ENCODE assay signal across 8 mouse cellular contexts in genomic region chr7:125444464-125445401, GRCm38 (mm10). TPM values are rescaled to one million over a fixed set of nuclear protein-coding genes. Genes with fewer than 3 reads are reported as not detected.
DNase-seq lines count a peak whose midpoint lies in the region; ATAC-seq and TF ChIP-seq lines count a peak whose summit lies in the region.

Gene Kdm8, plus strand, starts transcription at chr7:125444676.

- H3K4me3 ChIP-seq in MEL (ENCODE audit: control insufficient read depth in 1 of 2, insufficient read depth in 1 of 2, low read depth in 2 of 2, low read length in 2 of 2) = peak within 1 kb of the TSS; percentile 75 to 82
- peak within 1 kb of the TSS; percentile 86 for H3K4me3 ChIP-seq in cerebellum, adult 2 months (replicated peaks; ENCODE audit: insufficient read depth, low read depth, low read length)
- peak within 1 kb of the TSS; percentile 60 for H3K4me3 ChIP-seq in forebrain, postnatal 0 days (ENCODE audit: low read depth, low read length)
- peak within 1 kb of the TSS; percentile 61 for H3K4me3 ChIP-seq in lung, embryonic 15.5 days

- WGBS in cerebellum, adult 2 months = under 1% methylated on average over 61 of the region's 61 CpGs
- 2% methylated on average over 61 of the region's 61 CpGs for WGBS in forebrain, postnatal 0 days
- WGBS in lung, embryonic 15.5 days = 3% methylated on average over 61 of the region's 61 CpGs

- peak within 1 kb of the TSS; percentile 75 for H3K4me2 ChIP-seq in forebrain, postnatal 0 days (ENCODE audit: low read depth)
- H3K4me2 ChIP-seq in lung, embryonic 15.5 days = peak within 1 kb of the TSS; percentile 76

- peaks cover 8 to 34% of the 10 kb centered on the region in 2 experiments for H3K4me1 ChIP-seq in MEL (ENCODE audit: control insufficient read depth in 1 of 2, insufficient read depth in 2 of 2, low read length in 2 of 2)
- no peaks in the 10 kb centered on the region for H3K4me1 ChIP-seq in cerebellum, adult 2 months (ENCODE audit: control insufficient read depth, insufficient read depth, low read length)
- H3K4me1 ChIP-seq in forebrain, postnatal 0 days (ENCODE audit: insufficient read depth) = peaks cover 8% of the 10 kb centered on the region
- H3K4me1 ChIP-seq in lung, embryonic 15.5 days = peaks cover 34% of the 10 kb centered on the region

- TF ChIP-seq RAD21 in MEL (IDR thresholded peaks at IDR 0.05; ENCODE audit: low read depth, low read length) = no peak

- TF ChIP-seq EP300 in MEL (IDR thresholded peaks at IDR 0.05; ENCODE audit: low read depth in 1 of 2, low read length in 2 of 2) = peak in 1 of 2 experiments; percentile 39; a peak in 2 of 4 replicates

- peaks cover 5% of the 10 kb centered on the region; the same call in 1 of the 2 replicates for H3K79me2 ChIP-seq in MEL (ENCODE audit: control insufficient read depth, insufficient read depth, low read length, poor library complexity)

- TF ChIP-seq CTCF in MEL (IDR thresholded peaks at IDR 0.05 in 2 of 3, conservative IDR thresholded peaks at IDR 0.05 in 1 of 3; ENCODE audit: control insufficient read depth in 1 of 3, insufficient read depth in 1 of 3, low read depth in 2 of 3, low read length in 3 of 3, poor library complexity in 1 of 3, severe bottlenecking in 1 of 3) = no peak
- no peak for TF ChIP-seq CTCF in cerebellum, adult 2 months (IDR thresholded peaks at IDR 0.05; ENCODE audit: borderline replicate concordance, insufficient read depth, low read depth, low read length)
- TF ChIP-seq CTCF in forebrain, postnatal 0 days (IDR thresholded peaks at IDR 0.05; ENCODE audit: low read depth) = no peak

- no peaks in the 10 kb centered on the region for H3K9me3 ChIP-seq in MEL (replicated peaks; ENCODE audit: insufficient read depth, low read length)
- H3K9me3 ChIP-seq in forebrain, postnatal 0 days (ENCODE audit: low read length) = no peaks in the 10 kb centered on the region
- no peaks in the 10 kb centered on the region for H3K9me3 ChIP-seq in lung, embryonic 15.5 days

- H3K36me3 ChIP-seq in MEL (ENCODE audit: control insufficient read depth in 1 of 2, insufficient read depth in 2 of 2, low read length in 2 of 2) = peaks cover 0 to 22% of the 10 kb centered on the region in 2 experiments; a peak in 2 of 4 replicates
- H3K36me3 ChIP-seq in forebrain, postnatal 0 days (ENCODE audit: insufficient read depth) = no peaks in the 10 kb centered on the region
- H3K36me3 ChIP-seq in lung, embryonic 15.5 days = no peaks in the 10 kb centered on the region

- peak within 1 kb of the TSS; percentile 91 for H3K9ac ChIP-seq in MEL (ENCODE audit: control insufficient read depth, low read depth, low read length, poor library complexity, severe bottlenecking)
- peak within 1 kb of the TSS; percentile 80 for H3K9ac ChIP-seq in forebrain, postnatal 0 days
- H3K9ac ChIP-seq in lung, embryonic 15.5 days = peak within 1 kb of the TSS; percentile 72

- H3K27me3 ChIP-seq in MEL (ENCODE audit: control insufficient read depth in 1 of 2, insufficient read depth in 2 of 2, low read length in 2 of 2) = no peaks in the 10 kb centered on the region
- H3K27me3 ChIP-seq in cerebellum, adult 2 months (ENCODE audit: control insufficient read depth, insufficient read depth, low read length) = no peaks in the 10 kb centered on the region
- H3K27me3 ChIP-seq in forebrain, postnatal 0 days (ENCODE audit: insufficient read depth, low read length) = no peaks in the 10 kb centered on the region
- H3K27me3 ChIP-seq in lung, embryonic 15.5 days = no peaks in the 10 kb centered on the region

- peak within 1 kb of the TSS; percentile 97 for H3K27ac ChIP-seq in MEL (ENCODE audit: control insufficient read depth, low read depth, low read length)
- H3K27ac ChIP-seq in cerebellum, adult 2 months (ENCODE audit: insufficient read depth, low read length) = peak within 1 kb of the TSS; percentile 95
- peak within 1 kb of the TSS; percentile 98 for H3K27ac ChIP-seq in forebrain, postnatal 0 days (ENCODE audit: low read depth, low read length)
- H3K27ac ChIP-seq in lung, embryonic 15.5 days = peak within 1 kb of the TSS; percentile 98

- TF ChIP-seq POLR2A in MEL (IDR thresholded peaks at IDR 0.05; ENCODE audit: control insufficient read depth in 1 of 2, insufficient read depth in 1 of 2, low read depth in 1 of 2, low read length in 2 of 2, poor library complexity in 1 of 2) = peak; percentile 53 to 81; a peak in 3 of 4 replicates
- peak; percentile 72; the same call in 1 of the 2 replicates for TF ChIP-seq POLR2A in cerebellum, adult 2 months (IDR thresholded peaks at IDR 0.05; ENCODE audit: borderline replicate concordance, insufficient read depth, low read length)

- ATAC-seq in forebrain, postnatal 0 days = peak; percentile 99
- ATAC-seq in lung, embryonic 15.5 days (ENCODE audit: borderline replicate concordance, extremely low read depth, low FRiP score, low TSS enrichment) = peak; percentile 95

- peak; percentile 99 for DNase-seq in MEL (ENCODE audit: low read depth, low spot score)
- peak; percentile 93 for DNase-seq in cerebellum, adult 2 months
- peak; percentile 99 for DNase-seq in forebrain, postnatal 0 days
- DNase-seq in heart, postnatal 4 days = peak; percentile 94
- DNase-seq in layer of hippocampus, adult 8-10 months (ENCODE audit: low spot score in 2 of 2) = peak; percentile 85 to 91
- peak; percentile 86 for DNase-seq in ovary, adult 18-20 months (ENCODE audit: low spot score)
- DNase-seq in thymus, postnatal 0 days (ENCODE audit: low spot score) = peak; percentile 96

TF ChIP-seq in MEL, 35 proteins besides CTCF, POLR2A, EP300 and RAD21:
- TF ChIP-seq UBTF (IDR thresholded peaks at IDR 0.05; ENCODE audit: borderline replicate concordance, insufficient read depth, low read depth, low read length) = 0 out of 2 replicates have a peak, but pooled peaks have one; percentile 57
- peak; percentile 87 for TF ChIP-seq TBP (IDR thresholded peaks at IDR 0.05; ENCODE audit: low read depth, low read length)
- peak; percentile 73 for TF ChIP-seq NELFE (IDR thresholded peaks at IDR 0.05; ENCODE audit: low read depth, low read length)
- peak; percentile 69; the same call in 1 of the 2 replicates for TF ChIP-seq MAZ (IDR thresholded peaks at IDR 0.05; ENCODE audit: low read depth, low read length)
- TF ChIP-seq MEF2A (IDR thresholded peaks at IDR 0.05; ENCODE audit: extremely low read depth, insufficient replicate concordance, low read depth, low read length, poor library complexity, severe bottlenecking) = no peak
- TF ChIP-seq MYB (IDR thresholded peaks at IDR 0.05; ENCODE audit: low read depth, low read length) = 0 out of 2 replicates have a peak, but pooled peaks have one; percentile 59
- peak; percentile 40; the same call in 1 of the 2 replicates for TF ChIP-seq TCF12 (IDR thresholded peaks at IDR 0.05; ENCODE audit: low read depth, low read length)
- peak; percentile 44 for TF ChIP-seq MXI1 (IDR thresholded peaks at IDR 0.05; ENCODE audit: low read depth, low read length)
- peak; percentile 48; the same call in 1 of the 2 replicates for TF ChIP-seq ETS1 (IDR thresholded peaks at IDR 0.05; ENCODE audit: low read depth, low read length)
- TF ChIP-seq NRF1 (IDR thresholded peaks at IDR 0.05; ENCODE audit: insufficient read depth, low read depth, low read length, poor library complexity, severe bottlenecking) = peak; percentile 83
- TF ChIP-seq KAT2A (conservative IDR thresholded peaks at IDR 0.05; ENCODE audit: low read depth, low read length) = peak; percentile 74
- peak; percentile 96 for TF ChIP-seq HCFC1 (IDR thresholded peaks at IDR 0.05; ENCODE audit: low read depth, low read length)
- no peak for TF ChIP-seq TAL1 (IDR thresholded peaks at IDR 0.05; ENCODE audit: low read length)
- TF ChIP-seq ELF1 (IDR thresholded peaks at IDR 0.05; ENCODE audit: low read depth, low read length) = peak; percentile 87
- TF ChIP-seq USF1 (IDR thresholded peaks at IDR 0.05; ENCODE audit: low read depth, low read length) = no peak
- peak; percentile 82 for TF ChIP-seq MAX (IDR thresholded peaks at IDR 0.05; ENCODE audit: low read length)
- TF ChIP-seq MAFK (IDR thresholded peaks at IDR 0.05; ENCODE audit: borderline replicate concordance, low read depth, low read length) = no peak
- TF ChIP-seq GABPA (IDR thresholded peaks at IDR 0.05; ENCODE audit: low read depth, low read length) = no peak
- TF ChIP-seq ZMIZ1 (IDR thresholded peaks at IDR 0.05; ENCODE audit: low read depth, low read length) = peak; percentile 51
- TF ChIP-seq POLR2AphosphoS2 (IDR thresholded peaks at IDR 0.05; ENCODE audit: low read length) = peak; percentile 68; the same call in 1 of the 2 replicates
- TF ChIP-seq MYC (IDR thresholded peaks at IDR 0.05; ENCODE audit: low read depth, low read length) = peak; percentile 71; the same call in 1 of the 2 replicates
- peak; percentile 94 for TF ChIP-seq SIN3A (IDR thresholded peaks at IDR 0.05; ENCODE audit: low read length)
- TF ChIP-seq CHD2 (IDR thresholded peaks at IDR 0.05; ENCODE audit: low read length) = no peak
- peak; percentile 30; the same call in 1 of the 2 replicates for TF ChIP-seq GATA1 (IDR thresholded peaks at IDR 0.05; ENCODE audit: low read depth, low read length)
- peak; percentile 71; the same call in 1 of the 2 replicates for TF ChIP-seq BHLHE40 (IDR thresholded peaks at IDR 0.05; ENCODE audit: borderline replicate concordance, low read depth, low read length)

RNA-seq across cellular contexts. Expression of gene Kdm8, which starts in this region (rescaled TPM):
- total RNA-seq in MEL (2012; rRNA removed) = 10.3 and 14.7 TPM in 2 replicates
- polyA plus RNA-seq in MEL (2012; ENCODE audit: insufficient read depth in 1 of 2, insufficient read length in 2 of 2, low read depth in 1 of 2, low replicate concordance in 2 of 2, missing spikeins in 1 of 2) = 10 to 100 TPM in 1 of 2 experiments, not detected in 1; 11.6 TPM
- polyA plus RNA-seq in cerebellum, adult 2 months (2012; rRNA removed) = 8.2 and 9.2 TPM in 2 replicates
- total RNA-seq in forebrain, postnatal 0 days (2014; rRNA removed) = 4.7 and 6.9 TPM in 2 replicates
- polyA plus RNA-seq in forebrain, postnatal 0 days (2015; fragmentation: Nextera tagmentation; extraction: Ambion mirVana) = 1.9 and 3.1 TPM in 2 replicates
- total RNA-seq in heart, postnatal 4 days (2021) = 1 to 10 TPM; 4.4 to 5.3 TPM
- total RNA-seq in layer of hippocampus, adult 8-10 months (2022) = 1 to 10 TPM; 5.3 to 6.0 (median 5.8) TPM
- polyA plus RNA-seq in lung, embryonic 15.5 days (2015; fragmentation: Nextera tagmentation; extraction: Ambion mirVana) = 14.5 and 15.6 TPM in 2 replicates
- polyA plus RNA-seq in thymus, postnatal 0 days (2015; fragmentation: Nextera tagmentation; extraction: Ambion mirVana) = 12.6 and 15.1 TPM in 2 replicates

Comparison
In these comparisons a context has a peak if more than half of its experiments do, and no peak if none do; other contexts are left out.
1. Peak in every context shown above with its lines: DNase-seq, ATAC-seq, H3K4me3 ChIP-seq and H3K27ac ChIP-seq.